ENCODE assay signal across 26 mouse cellular contexts in genomic region chr12:33105724-33106123, GRCm38 (mm10). TPM values are rescaled to one million over a fixed set of nuclear protein-coding genes. Genes with fewer than 3 reads are reported as not detected.
DNase-seq lines count a peak whose midpoint lies in the region; ATAC-seq lines count a peak whose summit lies in the region.
"Had no signal": no experiment of that assay in that cellular context is flagged by ENCODE, and none has a peak within 500 bp of the region (broad histone marks: within the 10 kb centered on the region; RNA-seq: fewer than 3 reads in every experiment).

No protein-coding gene starts in this region.

- H3K4me3 ChIP-seq in heart, embryonic 11.5 days (ENCODE audit: low read depth, low read length) = no peak overlapping the region
- H3K4me3 ChIP-seq in hindbrain, embryonic 16.5 days (ENCODE audit: low read length) = no peak overlapping the region
- H3K4me3 ChIP-seq: embryonic facial prominence, embryonic 13.5 days; erythroblast, embryonic 14.5 days; forebrain, embryonic 13.5 days; gastrocnemius, adult 2 months; limb, embryonic 15.5 days; liver, embryonic 15.5 days; lung, embryonic 15.5 days; megakaryocyte, embryonic 14.5 days; midbrain, embryonic 13.5 days had no signal

- no peak for ATAC-seq in heart, embryonic 11.5 days (replicated peaks; ENCODE audit: insufficient number of reproducible peaks, low FRiP score, low TSS enrichment)
- ATAC-seq in hindbrain, embryonic 16.5 days = peak; percentile 68
- ATAC-seq: activated CD4-positive, CD25-positive, alpha-beta regulatory T cell, adult 4 months; forebrain, embryonic 13.5 days; midbrain, embryonic 13.5 days had no signal

- intact Hi-C loops in heart, postnatal 14 days (cut with DNase I) = loop anchor here (5.0 kb wide), 2 partner anchors 43 to 193 kb away; no protein-coding TSS in a partner anchor
- intact Hi-C loops in left cerebral cortex, postnatal 4 days (cut with DNase I) = loop anchor here (5.0 kb wide), 1 partner anchor 78 kb away; no protein-coding TSS in a partner anchor

- no peaks in the 10 kb centered on the region for H3K36me3 ChIP-seq in heart, embryonic 11.5 days (ENCODE audit: control insufficient read depth, insufficient read depth, low read length)
- no peaks in the 10 kb centered on the region for H3K36me3 ChIP-seq in hindbrain, embryonic 16.5 days (ENCODE audit: control insufficient read depth, insufficient read depth, low read length)
- H3K36me3 ChIP-seq: embryonic facial prominence, embryonic 13.5 days; limb, embryonic 15.5 days; liver, embryonic 15.5 days; lung, embryonic 15.5 days; midbrain, embryonic 13.5 days had no signal

- peak overlapping the region; percentile 12; the same call in 1 of the 2 replicates for H3K27ac ChIP-seq in heart, embryonic 11.5 days (ENCODE audit: low read depth, low read length)
- H3K27ac ChIP-seq in hindbrain, embryonic 16.5 days (ENCODE audit: low read depth, low read length) = no peak overlapping the region
- H3K27ac ChIP-seq: embryonic facial prominence, embryonic 13.5 days; gastrocnemius, adult 2 months; limb, embryonic 15.5 days; liver, embryonic 15.5 days; lung, embryonic 15.5 days; midbrain, embryonic 13.5 days had no signal

- peak; percentile 69 to 77 for DNase-seq in adrenal gland, adult (ENCODE audit: inconsistent age in 2 of 2, low spot score in 1 of 2)
- DNase-seq in adrenal gland, adult 18-20 months (ENCODE audit: low spot score in 2 of 2) = no peak
- DNase-seq in heart, postnatal 14 days = no peak
- peak; percentile 43 for DNase-seq in left cerebral cortex, postnatal 4 days
- DNase-seq in left cerebral cortex, adult 8-10 months (ENCODE audit: low spot score in 2 of 2) = no peak
- DNase-seq in kidney, postnatal 36 days = no peak
- DNase-seq: cerebellum, adult 11 months; cerebellum, postnatal 25 days; gastrocnemius, adult 2 months; kidney, postnatal 25 days; lung, postnatal 36 days; thymus, adult 2 months; thymus, postnatal 4 days had no signal

- H3K4me1 ChIP-seq in heart, embryonic 11.5 days (ENCODE audit: control insufficient read depth, insufficient read depth, low read length) = 0 out of 2 replicates have a peak, but pooled peaks cover 2% of the 10 kb centered on the region
- H3K4me1 ChIP-seq in hindbrain, embryonic 16.5 days (ENCODE audit: control insufficient read depth, insufficient read depth, low read depth, low read length) = peaks cover 15% of the 10 kb centered on the region
- H3K4me1 ChIP-seq: liver, embryonic 15.5 days had no signal

- 57% methylated on average over 4 of the region's 4 CpGs for WGBS in heart, embryonic 11.5 days (ENCODE audit: insufficient replicate concordance)
- 47% methylated on average over 4 of the region's 4 CpGs for WGBS in hindbrain, embryonic 16.5 days

- no peak overlapping the region for H3K9ac ChIP-seq in heart, embryonic 11.5 days (ENCODE audit: low read depth, low read length)
- no peak overlapping the region for H3K9ac ChIP-seq in hindbrain, embryonic 16.5 days (ENCODE audit: low read depth, low read length)
- H3K9ac ChIP-seq: embryonic facial prominence, embryonic 13.5 days; forebrain, embryonic 13.5 days; limb, embryonic 15.5 days; liver, embryonic 15.5 days; lung, embryonic 15.5 days; midbrain, embryonic 13.5 days had no signal

- H3K9me3 ChIP-seq in heart, embryonic 11.5 days (replicated peaks; ENCODE audit: control insufficient read depth, low read length) = no peaks in the 10 kb centered on the region
- no peaks in the 10 kb centered on the region for H3K9me3 ChIP-seq in hindbrain, embryonic 16.5 days (ENCODE audit: control insufficient read depth, low read length)
- H3K9me3 ChIP-seq: embryonic facial prominence, embryonic 13.5 days; forebrain, embryonic 13.5 days; limb, embryonic 15.5 days; liver, embryonic 15.5 days; lung, embryonic 15.5 days; megakaryocyte, embryonic 14.5 days; midbrain, embryonic 13.5 days had no signal

- no peak overlapping the region for H3K4me2 ChIP-seq in heart, embryonic 11.5 days
- H3K4me2 ChIP-seq in hindbrain, embryonic 16.5 days (ENCODE audit: low read length) = no peak overlapping the region
- H3K4me2 ChIP-seq: embryonic facial prominence, embryonic 13.5 days; forebrain, embryonic 13.5 days; limb, embryonic 15.5 days; liver, embryonic 15.5 days; lung, embryonic 15.5 days; midbrain, embryonic 13.5 days had no signal

- no peaks in the 10 kb centered on the region for H3K27me3 ChIP-seq in heart, embryonic 11.5 days (ENCODE audit: control insufficient read depth, insufficient read depth, low read length)
- no peaks in the 10 kb centered on the region; the same call in 1 of the 2 replicates for H3K27me3 ChIP-seq in hindbrain, embryonic 16.5 days (replicated peaks; ENCODE audit: control insufficient read depth, insufficient read depth, low read length)
- H3K27me3 ChIP-seq: embryonic facial prominence, embryonic 13.5 days; limb, embryonic 15.5 days; liver, embryonic 15.5 days; lung, embryonic 15.5 days; midbrain, embryonic 13.5 days had no signal

RNA-seq across cellular contexts. Expression of gene Cdhr3, which starts 13.0 kb away (rescaled TPM):
- not detected for total RNA-seq in adrenal gland, adult 18-20 months (2021)
- not detected in 2 replicates for polyA plus RNA-seq in heart, embryonic 11.5 days (2014; fragmentation: Nextera tagmentation; extraction: Ambion mirVana)
- total RNA-seq in heart, postnatal 14 days (2021) = 1 to 10 TPM in 1 of 2 experiments, under 1 TPM in 1; 0.59 to 1.8 TPM
- total RNA-seq in left cerebral cortex, postnatal 4 days (2021) = 1 to 10 TPM in 1 of 2 experiments, under 1 TPM in 1; 0.76 to 1.4 TPM
- 1 to 10 TPM in 3 of 4 experiments, under 1 TPM in 1; 0.78 to 3.9 (median 2.6) TPM for total RNA-seq in left cerebral cortex, adult 8-10 months (2022)
- polyA plus RNA-seq in hindbrain, embryonic 16.5 days (2015; fragmentation: Nextera tagmentation; extraction: Ambion mirVana) = 0.25 and 0.40 TPM in 2 replicates
- polyA plus RNA-seq: embryonic facial prominence, embryonic 13.5 days; erythroblast, embryonic 14.5 days; kidney, embryonic 14.5 days; midbrain, embryonic 13.5 days; small intestine, adult 2 months had no signal

RNA-seq across cellular contexts. Expression of gene Atxn7l1, which starts 41.8 kb away (rescaled TPM):
- total RNA-seq in adrenal gland, adult 18-20 months (2021) = 10 to 100 TPM; 25.4 to 26.8 TPM
- 15.6 and 18.7 TPM in 2 replicates for polyA plus RNA-seq in heart, embryonic 11.5 days (2014; fragmentation: Nextera tagmentation; extraction: Ambion mirVana)
- 10 to 100 TPM; 17.1 to 18.6 TPM for total RNA-seq in heart, postnatal 14 days (2021)
- 10 to 100 TPM; 61.4 to 62.9 TPM for total RNA-seq in left cerebral cortex, postnatal 4 days (2021)
- 10 to 100 TPM; 58.3 to 64.4 (median 61.0) TPM for total RNA-seq in left cerebral cortex, adult 8-10 months (2022)
- 18.7 and 25.1 TPM in 2 replicates for polyA plus RNA-seq in hindbrain, embryonic 16.5 days (2015; fragmentation: Nextera tagmentation; extraction: Ambion mirVana)

Comparison
In these comparisons a context has a peak if more than half of its experiments do, and no peak if none do; other contexts are left out.
1. DNase-seq: peak in adrenal gland, adult (2 of 2) and left cerebral cortex, postnatal 4 days (single experiment); none in adrenal gland, adult 18-20 months (0 of 2), heart, postnatal 14 days (0 of 2), left cerebral cortex, adult 8-10 months (0 of 2) and kidney, postnatal 36 days (0 of 2).